Mouse (Mus musculus) kidney, adult 2 months (tissue): ENCODE data around the gene En1. TPM values are rescaled to one million over a fixed set of nuclear protein-coding genes. Genes with fewer than 3 reads are reported as not detected.

ENCODE experiments used
- DNase-seq: peaks from one replicate; pipeline ENCODE4 v3.0.0; 2021
- H3K27ac ChIP-seq: fragments of 200-500 bp; 2 replicates; pipeline ENCODE4 v1.5.1; 2012; ENCODE audit warnings: low read depth, low read length, control low read depth, inconsistent platforms; ENCODE audit not compliant: insufficient read depth
- H3K27me3 ChIP-seq: fragments of 200-500 bp; replicated peaks from 2 replicates; pipeline ENCODE4 v1.6.1; 2012; ENCODE audit warnings: mild to moderate bottlenecking, moderate library complexity, low read length, inconsistent platforms; ENCODE audit not compliant: control insufficient read depth, insufficient read depth
- H3K36me3 ChIP-seq: fragments of 200-500 bp; 2 replicates; pipeline ENCODE4 v1.6.1; 2012; ENCODE audit warnings: mild to moderate bottlenecking, moderate library complexity, low read length, inconsistent platforms; ENCODE audit not compliant: control insufficient read depth, insufficient read depth
- H3K4me1 ChIP-seq: fragments of 200-500 bp; 2 replicates; pipeline ENCODE4 v1.6.1; 2011; ENCODE audit warnings: low read length; ENCODE audit not compliant: control insufficient read depth, insufficient read depth
- H3K4me3 ChIP-seq: fragments of 200-500 bp; 2 replicates; pipeline ENCODE4 v1.5.1; 2011; ENCODE audit warnings: mild to moderate bottlenecking, low read depth, low read length, control low read depth; ENCODE audit not compliant: insufficient read depth
- CTCF ChIP-seq: fragments of 200-500 bp; conservative IDR thresholded peaks from 2 replicates; pipeline ENCODE4 v1.5.1; 2011; ENCODE audit warnings: low read depth, mild to moderate bottlenecking, control low read depth, low read length, moderate library complexity, mixed read lengths; ENCODE audit not compliant: insufficient read depth, insufficient read length
- POLR2A ChIP-seq: fragments of 200-500 bp; IDR thresholded peaks from one replicate; pipeline ENCODE4 v1.6.1; 2011; ENCODE audit warnings: low read depth, low read length, control low read depth
- WGBS: fragments of 180-500 bp; shearing (Covaris S2); methylation state at CpG from one replicate; pipeline ENCODE4 v1.1.7; 2018; 5-methylcytosine and 5-hydroxymethylcytosine counted together
- polyA plus RNA-seq: library from polyadenylated mRNA; depleted of rRNA; stranded (reverse); fragments of >200 nt; gene quantifications from 2 replicates; pipeline ENCODE4 v1.2.3, GENCODE M21; 2012

The En1 gene
- polyA plus RNA-seq, 1 experiment, result 0.08 TPM

DNA sequence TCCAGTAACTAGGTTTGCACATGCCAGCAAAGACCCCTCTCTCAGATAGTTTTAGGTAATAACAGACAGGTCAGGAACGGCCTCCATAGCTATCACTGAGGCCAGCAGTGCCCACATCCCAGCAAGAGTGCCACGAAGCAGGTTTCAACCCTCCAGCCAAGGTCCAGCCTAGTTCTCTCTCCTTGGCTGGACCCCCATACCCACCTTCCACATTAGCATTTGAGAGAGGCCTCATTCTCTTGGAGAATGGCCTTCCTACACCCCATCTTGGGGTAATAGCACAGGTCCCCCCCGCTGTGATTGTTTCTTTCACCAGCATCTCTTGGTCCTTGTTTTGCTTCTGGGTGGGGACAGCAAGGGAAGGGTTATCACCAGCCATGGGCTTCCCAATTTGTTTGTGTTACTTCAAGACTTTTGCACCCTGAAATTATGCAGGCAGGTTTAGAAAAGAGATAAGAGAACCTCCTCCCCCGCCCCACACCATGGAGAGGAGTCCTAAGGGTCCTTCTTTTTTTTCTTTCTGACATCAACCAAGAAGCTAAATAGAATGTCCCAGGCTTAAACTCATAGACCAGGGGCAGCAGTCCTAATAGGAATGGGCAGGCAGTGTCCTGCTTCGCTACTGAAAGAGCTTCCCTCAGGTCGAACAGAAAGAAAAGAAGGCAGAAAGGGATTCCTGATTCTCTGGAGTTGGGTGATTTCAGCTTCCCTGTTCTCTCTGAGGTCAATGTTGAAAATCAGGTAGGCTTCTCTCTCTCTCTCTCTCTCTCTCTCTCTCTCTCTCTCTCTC is 3.5 kb downstream of the En1 start:
- DNase-seq, result no peak
- no peak overlapping the region for H3K27ac ChIP-seq
- H3K27me3 ChIP-seq, result peaks cover 16% of the 10 kb centered on the region
- no peaks in the 10 kb centered on the region for H3K36me3 ChIP-seq
- TF ChIP-seq CTCF (no peak), POLR2A (no peak)
- H3K4me3 ChIP-seq, result no peak overlapping the region
- 14% methylated on average over 6 of the region's 6 CpGs for WGBS
- no peaks in the 10 kb centered on the region for H3K4me1 ChIP-seq

DNA sequence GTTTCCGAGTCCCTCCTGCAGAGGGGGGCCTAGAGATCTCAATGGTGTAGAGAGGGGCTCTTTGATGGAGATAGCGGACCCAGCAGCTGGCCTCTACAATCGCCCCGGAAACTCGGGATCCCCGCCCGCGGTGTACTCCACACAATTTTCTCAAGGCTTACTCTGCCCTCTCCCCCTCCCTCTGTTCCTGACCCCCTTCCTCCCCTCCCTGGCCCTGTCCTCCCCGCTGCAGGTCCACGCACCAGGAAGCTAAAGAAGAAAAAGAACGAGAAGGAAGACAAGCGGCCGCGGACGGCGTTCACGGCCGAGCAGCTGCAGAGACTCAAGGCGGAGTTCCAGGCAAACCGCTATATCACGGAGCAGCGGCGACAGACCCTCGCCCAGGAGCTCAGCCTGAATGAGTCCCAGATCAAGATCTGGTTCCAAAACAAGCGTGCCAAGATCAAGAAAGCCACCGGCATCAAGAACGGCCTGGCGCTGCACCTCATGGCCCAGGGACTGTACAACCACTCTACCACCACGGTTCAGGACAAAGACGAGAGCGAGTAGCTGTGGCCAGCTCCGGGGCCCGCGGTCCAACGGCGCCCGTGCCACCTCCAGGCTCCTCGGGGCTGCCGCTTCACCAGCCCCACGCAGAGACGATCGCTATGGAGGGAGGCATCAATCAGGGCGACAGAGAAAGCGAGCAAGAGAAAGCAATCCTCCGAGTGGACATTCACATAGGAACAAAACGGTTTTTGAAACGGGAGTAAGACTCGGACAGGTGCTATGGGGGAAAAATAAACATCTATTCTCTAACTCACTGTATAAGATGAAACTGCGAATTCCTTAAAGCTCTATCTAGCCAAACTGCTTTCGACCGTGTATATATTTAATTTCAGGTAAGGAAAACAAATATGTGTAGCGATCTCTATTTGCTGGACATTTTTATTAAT is 4.7 kb downstream of the En1 start:
- H3K36me3 ChIP-seq, result no peaks in the 10 kb centered on the region
- TF ChIP-seq CTCF (no peak), POLR2A (no peak)
- no peaks in the 10 kb centered on the region for H3K4me1 ChIP-seq
- no peak overlapping the region for H3K4me3 ChIP-seq
- DNase-seq, result peak; percentile 25
- WGBS, result 3% methylated on average over 52 of the region's 52 CpGs
- H3K27me3 ChIP-seq, result peaks cover 15% of the 10 kb centered on the region
- H3K27ac ChIP-seq, result no peak overlapping the region

DNA sequence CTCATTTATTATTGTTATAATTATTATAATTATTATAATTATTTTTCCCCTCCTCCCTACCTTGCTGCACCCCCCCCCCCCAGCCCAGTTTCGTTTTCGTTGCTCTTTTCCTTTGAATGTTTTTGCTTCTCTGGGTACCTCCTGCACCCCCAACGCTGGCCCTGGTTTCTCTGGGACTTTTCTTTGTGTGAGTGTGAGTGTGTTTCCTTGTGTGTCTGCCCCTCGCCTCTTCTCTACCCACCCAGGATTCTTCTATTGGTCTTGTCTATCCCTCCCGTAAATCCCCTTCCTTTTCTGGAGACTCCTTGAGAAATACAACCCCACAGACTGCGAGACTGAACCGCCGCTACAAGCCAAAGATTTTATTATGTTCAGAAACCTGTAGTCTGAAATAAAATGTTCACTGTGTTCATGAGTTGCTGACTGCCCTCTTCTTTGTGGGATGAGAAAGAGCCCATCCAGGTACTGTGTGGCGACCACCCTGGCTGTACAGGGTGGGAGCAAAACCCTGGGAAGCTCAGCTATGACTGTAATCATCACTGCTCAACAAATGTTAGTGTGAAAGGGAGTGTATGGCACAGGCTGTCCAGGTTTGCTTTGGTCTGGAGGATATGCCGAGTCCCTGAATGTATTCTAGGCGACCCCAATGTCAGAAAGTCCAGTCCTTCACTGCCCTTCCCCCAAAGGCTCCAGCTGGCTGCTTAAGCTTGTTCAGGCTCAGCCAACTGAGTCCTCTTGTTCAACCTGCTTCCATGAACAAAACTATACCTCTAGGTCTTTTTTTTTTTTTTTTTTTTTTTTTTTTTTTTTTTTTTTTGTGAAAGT is 5.6 kb downstream of the En1 start:
- H3K4me3 ChIP-seq, result no peak overlapping the region

DNA sequence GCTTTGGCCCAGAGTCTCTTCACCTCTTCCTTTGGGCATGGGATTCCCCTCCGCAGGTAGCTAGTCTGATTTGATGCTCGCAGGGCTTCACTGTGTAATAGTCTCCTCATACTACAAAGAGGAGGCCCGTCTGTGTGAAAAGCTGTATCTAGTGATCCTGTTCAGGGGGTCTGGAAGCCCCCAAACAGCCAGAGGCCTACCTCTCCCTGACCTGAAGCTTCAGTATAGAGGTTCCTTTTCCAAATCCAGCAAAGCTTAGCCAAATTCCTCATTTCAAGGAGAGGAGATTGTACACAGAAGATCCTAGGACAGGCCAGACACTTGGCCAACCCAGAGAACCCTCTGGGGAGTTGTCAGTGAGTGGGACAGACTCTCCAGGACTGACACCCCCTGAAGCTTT is 6.2 kb downstream of the En1 start:
- H3K27ac ChIP-seq, result no peak overlapping the region
- 58% methylated on average over 3 of the region's 3 CpGs for WGBS
- no peak overlapping the region for H3K4me3 ChIP-seq
- H3K4me1 ChIP-seq, result no peaks in the 10 kb centered on the region
- H3K36me3 ChIP-seq, result no peaks in the 10 kb centered on the region
- TF ChIP-seq CTCF (no peak), POLR2A (no peak)
- peaks cover 7% of the 10 kb centered on the region for H3K27me3 ChIP-seq
- DNase-seq, result no peak

More for the DNA sequence above, 5.6 kb downstream of the En1 start:
- no peaks in the 10 kb centered on the region for H3K4me1 ChIP-seq
- no peak overlapping the region for H3K27ac ChIP-seq
- WGBS, result 18% methylated on average over 11 of the region's 11 CpGs
- peaks cover 11% of the 10 kb centered on the region for H3K27me3 ChIP-seq
- no peaks in the 10 kb centered on the region for H3K36me3 ChIP-seq
- DNase-seq, result no peak
- no peak for TF ChIP-seq CTCF
- no peak for TF ChIP-seq POLR2A

DNA sequence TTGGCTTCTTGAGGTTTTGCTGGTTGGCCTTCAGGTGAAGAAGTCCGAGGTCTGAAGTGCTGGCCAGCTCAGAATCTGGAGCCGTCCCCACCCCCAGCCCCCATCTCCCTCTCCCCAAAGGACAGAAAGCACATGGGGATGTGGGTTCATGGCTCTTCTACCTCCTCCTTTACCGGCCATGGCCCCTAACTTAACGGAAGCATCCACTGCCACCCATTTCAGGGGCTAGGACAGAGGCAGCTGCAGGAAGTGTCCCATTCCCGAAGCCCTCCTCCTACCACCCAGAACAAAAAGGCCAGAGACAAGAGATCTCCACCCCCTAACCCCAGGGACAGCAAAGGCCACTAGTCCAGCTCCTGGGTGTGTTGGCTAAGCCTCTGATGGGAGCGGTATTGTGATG is 7.4 kb downstream of the En1 start:
- no peak overlapping the region for H3K27ac ChIP-seq
- no peak for DNase-seq
- WGBS, result 6% methylated on average over 6 of the region's 6 CpGs
- no peak overlapping the region for H3K4me3 ChIP-seq
- TF ChIP-seq CTCF (no peak), POLR2A (no peak)
- no peaks in the 10 kb centered on the region for H3K4me1 ChIP-seq
- H3K36me3 ChIP-seq, result no peaks in the 10 kb centered on the region
- peaks cover 5% of the 10 kb centered on the region for H3K27me3 ChIP-seq

DNA sequence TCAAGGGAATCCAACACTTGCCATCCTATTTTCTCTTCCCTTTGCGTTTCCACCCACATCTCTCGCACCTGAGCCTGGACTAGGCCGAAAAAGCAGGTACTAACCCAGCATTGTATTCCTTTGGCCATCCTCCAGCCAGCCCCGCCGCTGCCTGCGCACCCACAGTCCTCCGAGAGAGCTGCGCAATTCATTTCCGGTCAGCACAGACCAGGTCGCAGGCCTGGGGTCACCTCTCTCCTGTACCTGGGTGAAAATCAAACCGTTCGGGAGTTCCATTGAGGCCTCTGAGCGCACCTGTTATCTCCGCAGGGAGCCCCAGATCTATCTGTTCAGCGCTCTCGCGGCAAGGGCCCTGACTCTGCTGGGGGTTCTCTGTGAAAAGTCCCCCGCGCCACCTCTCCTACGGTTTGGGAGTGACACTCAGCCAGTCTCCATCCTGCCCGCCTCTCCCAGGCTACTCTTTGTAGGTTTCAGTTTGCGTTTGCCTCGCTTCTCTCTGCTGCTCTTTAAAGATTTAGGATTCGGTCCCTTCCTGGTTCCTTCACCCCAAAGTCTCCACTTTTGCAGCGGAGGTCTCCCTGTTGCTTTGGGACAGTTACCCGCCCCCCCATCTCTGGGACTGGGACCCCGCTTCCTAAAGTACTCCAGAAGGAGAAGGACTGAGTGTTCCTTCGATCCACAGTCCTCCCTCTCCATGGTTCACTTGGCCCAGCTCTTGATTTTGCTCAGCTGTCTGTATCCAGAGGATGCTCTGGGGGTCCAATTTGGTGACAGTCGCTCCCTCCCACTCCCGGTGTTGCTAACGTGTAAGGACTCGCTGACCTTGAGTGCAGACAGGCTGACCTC is 11.5 kb downstream of the En1 start:
- WGBS, result 6% methylated on average over 32 of the region's 32 CpGs
- Histone ChIP-seq H3K27ac (no peak overlapping the region), H3K4me3 (no peak overlapping the region), H3K27me3 (0 out of 2 replicates have a peak, but pooled peaks cover 1% of the 10 kb centered on the region), H3K4me1 (no peaks in the 10 kb centered on the region), H3K36me3 (no peaks in the 10 kb centered on the region)
- no peak for DNase-seq
- TF ChIP-seq POLR2A (no peak), CTCF (no peak)
